Mouse (Mus musculus) embryonic fibroblast, embryonic 13.5 days (primary cell): Measurements from ENCODE around the gene Fn3k.

ENCODE experiments used
- CTCF ChIP-seq: IDR thresholded peaks from 2 replicates; pipeline ENCODE4 v1.5.1; 2011; ENCODE audit warnings: mild to moderate bottlenecking, control low read depth, low read length, moderate library complexity, borderline replicate concordance; ENCODE audit not compliant: insufficient read depth
- POLR2A ChIP-seq: IDR thresholded peaks from 2 replicates; pipeline ENCODE4 v1.6.1; 2011; ENCODE audit warnings: low read depth, mild to moderate bottlenecking, control low read depth, low read length, moderate library complexity

- TF ChIP-seq CTCF (no peak), POLR2A (no peak)
Measured at GRCm38 (mm10) chr11:121433397-121433796, 1.3 kb upstream of the Fn3k start.
